Mouse (Mus musculus): ENCODE measurements around the gene Ctxn1.
A peak's percentile ranks its signal among the peaks of the same experiment; 100 is the strongest.

Ctxn1 gene

GRCm38 (mm10) chr8:4250306-4250970 lies 8.6 kb downstream of the Ctxn1 start:
- DNase-seq (ENCODE audit: low read depth) = peak; percentile 91

- no peak for DNase-seq (ENCODE audit: low read depth)
Measured at GRCm38 (mm10) chr8:4249213-4249612, 9.9 kb downstream of the Ctxn1 start.

- DNase-seq (ENCODE audit: low read depth) = no peak
Measured at GRCm38 (mm10) chr8:4247951-4248540, 11.0 kb downstream of the Ctxn1 start, which contains the start of gene Tgfbr3l. Gene Tgfbr3l (plus strand): TSS chr8:4248214.

- DNase-seq (ENCODE audit: low read depth) = no peak
Measured at GRCm38 (mm10) chr8:4247241-4247640, 11.8 kb downstream of the Ctxn1 start.

- DNase-seq (ENCODE audit: low read depth) = no peak
Measured at GRCm38 (mm10) chr8:4245737-4246136, 13.3 kb downstream of the Ctxn1 start.

GRCm38 (mm10) chr8:4245061-4245460 lies 14.0 kb downstream of the Ctxn1 start:
- no peak for DNase-seq (ENCODE audit: low read depth)

GRCm38 (mm10) chr8:4239193-4239890 lies 19.7 kb downstream of the Ctxn1 start:
- DNase-seq (ENCODE audit: low read depth) = no peak

- peak; percentile 99 for DNase-seq (ENCODE audit: low read depth)
Measured at GRCm38 (mm10) chr8:4238434-4239192, 20.5 kb downstream of the Ctxn1 start, which contains the start of the genes Map2k7 and Gm49320. Gene Map2k7 (plus strand): TSS chr8:4238740. Gene Gm49320 (plus strand): TSS chr8:4238865.

- no peak for DNase-seq (ENCODE audit: low read depth)
Measured at GRCm38 (mm10) chr8:4237814-4238433, 21.1 kb downstream of the Ctxn1 start.

- DNase-seq (ENCODE audit: low read depth) = no peak
Measured at GRCm38 (mm10) chr8:4230612-4231351, 28.3 kb downstream of the Ctxn1 start.

- no peak for DNase-seq (ENCODE audit: low read depth)
Measured at GRCm38 (mm10) chr8:4229784-4230183, 29.3 kb downstream of the Ctxn1 start.

- DNase-seq (ENCODE audit: low read depth) = no peak
Measured at GRCm38 (mm10) chr8:4227919-4228318, 31.2 kb downstream of the Ctxn1 start.

- no peak for DNase-seq (ENCODE audit: low read depth)
Measured at GRCm38 (mm10) chr8:4226739-4227347, 32.2 kb downstream of the Ctxn1 start, which contains the start of gene Lrrc8e. Gene Lrrc8e (plus strand): TSS chr8:4226827.

- no peak for DNase-seq (ENCODE audit: low read depth)
Measured at GRCm38 (mm10) chr8:4226323-4226722, 32.8 kb downstream of the Ctxn1 start.

GRCm38 (mm10) chr8:4222059-4222458 lies 37.0 kb downstream of the Ctxn1 start:
- no peak for DNase-seq (ENCODE audit: low read depth)

- no peak for DNase-seq (ENCODE audit: low read depth)
Measured at GRCm38 (mm10) chr8:4219617-4220016, 39.5 kb downstream of the Ctxn1 start.

GRCm38 (mm10) chr8:4216791-4217621 lies 42.1 kb downstream of the Ctxn1 start, which contains the start of gene Prr36:
Gene Prr36 (minus strand): TSS chr8:4217459.
- DNase-seq (ENCODE audit: low read depth) = peak; percentile 33

- peak; percentile 13 for DNase-seq (ENCODE audit: low read depth)
Measured at GRCm38 (mm10) chr8:4216296-4216695, 42.8 kb downstream of the Ctxn1 start.
